Mouse (Mus musculus) forebrain, embryonic 16.5 days (tissue): Measurements from ENCODE around the gene Rasgef1c. TPM values are rescaled to one million over a fixed set of nuclear protein-coding genes. Genes with fewer than 3 reads are reported as not detected.

Experiments
- ATAC-seq: fragments of 200-750 bp; cut with Nextera tagmentation; 2 replicates; pipeline ENCODE4 v1.8.0; 2017; ENCODE audit warnings: mild to moderate bottlenecking, moderate library complexity
- H3K27ac ChIP-seq: fragments of 300-500 bp; sonication (generic); 2 replicates; pipeline ENCODE4 v1.5.1; 2014; ENCODE audit warnings: low read length, control low read depth
- H3K27me3 ChIP-seq: fragments of 300-500 bp; sonication (generic); replicated peaks from 2 replicates; pipeline ENCODE4 v1.6.1; 2014; ENCODE audit warnings: low read length; ENCODE audit not compliant: control insufficient read depth, insufficient read depth
- H3K36me3 ChIP-seq: fragments of 300-500 bp; sonication (generic); 2 replicates; pipeline ENCODE4 v1.6.1; 2014; ENCODE audit not compliant: control insufficient read depth, insufficient read depth
- H3K4me1 ChIP-seq: fragments of 300-500 bp; sonication (generic); replicated peaks from 2 replicates; pipeline ENCODE4 v1.6.1; 2014; ENCODE audit warnings: low read length; ENCODE audit not compliant: control insufficient read depth, insufficient read depth
- H3K4me2 ChIP-seq: fragments of 300-500 bp; sonication (generic); 2 replicates; pipeline ENCODE4 v1.6.1; 2014; ENCODE audit warnings: mild to moderate bottlenecking, low read length, control low read depth
- H3K4me3 ChIP-seq: fragments of 300-500 bp; sonication (generic); replicated peaks from 2 replicates; pipeline ENCODE4 v1.5.1; 2014; ENCODE audit warnings: mild to moderate bottlenecking, low read length, control low read depth
- H3K9ac ChIP-seq: fragments of 300-500 bp; sonication (generic); replicated peaks from 2 replicates; pipeline ENCODE4 v1.6.1; 2014; ENCODE audit warnings: low read depth, low read length, control low read depth
- H3K9me3 ChIP-seq: fragments of 300-500 bp; sonication (generic); 2 replicates; pipeline ENCODE4 v1.6.1; 2016; ENCODE audit warnings: low read length; ENCODE audit not compliant: control insufficient read depth
- WGBS: fragments of 180-500 bp; shearing (Covaris S2); extraction: QIAGEN DNeasy Blood & Tissue Kit; methylation state at CpG from one replicate; pipeline ENCODE4 v1.1.7; 2014; 5-methylcytosine and 5-hydroxymethylcytosine counted together
- polyA plus RNA-seq: library from polyadenylated mRNA; unstranded; fragments of >200 nt; fragmentation: Nextera tagmentation; extraction: Ambion mirVana; gene quantifications from 2 replicates; pipeline ENCODE4 v1.2.1, GENCODE M21; 2015

Rasgef1c gene
- polyA plus RNA-seq, 1 experiment from 2014 or later = 17.1 TPM

DNA sequence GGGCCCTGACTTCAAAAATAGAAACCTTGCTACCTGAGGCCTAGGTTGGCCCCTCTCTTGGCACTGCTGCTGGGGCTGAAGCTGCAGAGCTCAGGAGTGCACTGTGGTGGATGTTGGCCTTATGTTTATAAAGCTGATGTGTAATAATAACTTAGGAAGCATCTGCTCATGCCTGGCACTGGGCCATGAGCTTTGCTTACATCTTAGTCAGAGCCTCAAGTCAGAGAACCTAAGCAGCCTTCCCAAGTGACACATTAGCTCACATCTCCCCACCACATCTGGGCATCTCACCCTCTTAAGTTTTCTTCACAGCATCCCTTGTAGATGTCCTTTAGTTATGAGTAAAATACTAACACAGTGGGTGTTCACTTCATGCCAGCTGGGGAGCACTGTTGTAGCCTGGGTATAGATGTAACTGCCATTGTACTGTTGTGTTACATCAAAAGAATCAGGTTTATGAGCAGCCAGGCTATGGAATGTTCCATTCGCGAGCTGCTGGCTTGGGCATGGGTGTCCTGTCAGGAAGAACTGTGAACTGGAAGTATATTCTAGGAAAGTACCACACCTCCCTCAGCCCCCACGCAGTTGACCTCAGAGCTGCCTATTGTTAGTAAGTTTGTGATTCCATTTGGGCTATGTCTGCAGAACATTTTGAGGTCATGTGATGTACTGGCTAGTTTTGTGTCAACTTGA is 21.5 kb upstream of the Rasgef1c start:
- ATAC-seq = no peak
- no peaks in the 10 kb centered on the region for H3K27me3 ChIP-seq
- H3K9me3 ChIP-seq = no peaks in the 10 kb centered on the region
- H3K9ac ChIP-seq = no peak overlapping the region
- no peak overlapping the region for H3K4me2 ChIP-seq
- peaks cover 10% of the 10 kb centered on the region; the same call in 1 of the 2 replicates for H3K4me1 ChIP-seq
- peaks cover 16% of the 10 kb centered on the region for H3K36me3 ChIP-seq
- H3K27ac ChIP-seq = no peak overlapping the region
- 91% methylated on average over 3 of the region's 3 CpGs for WGBS
- H3K4me3 ChIP-seq = no peak overlapping the region

GRCm38 (mm10) chr11:49883394-49883793 is 18.2 kb upstream of the Rasgef1c start:
- no peaks in the 10 kb centered on the region for H3K4me1 ChIP-seq
- no peak overlapping the region for H3K9ac ChIP-seq
- H3K27me3 ChIP-seq = no peaks in the 10 kb centered on the region
- ATAC-seq = no peak
- H3K36me3 ChIP-seq = peaks cover 13% of the 10 kb centered on the region
- 96% methylated on average over 3 of the region's 3 CpGs for WGBS
- H3K9me3 ChIP-seq = no peaks in the 10 kb centered on the region
- H3K27ac ChIP-seq = no peak overlapping the region
- H3K4me2 ChIP-seq = no peak overlapping the region
- no peak overlapping the region for H3K4me3 ChIP-seq

DNA sequence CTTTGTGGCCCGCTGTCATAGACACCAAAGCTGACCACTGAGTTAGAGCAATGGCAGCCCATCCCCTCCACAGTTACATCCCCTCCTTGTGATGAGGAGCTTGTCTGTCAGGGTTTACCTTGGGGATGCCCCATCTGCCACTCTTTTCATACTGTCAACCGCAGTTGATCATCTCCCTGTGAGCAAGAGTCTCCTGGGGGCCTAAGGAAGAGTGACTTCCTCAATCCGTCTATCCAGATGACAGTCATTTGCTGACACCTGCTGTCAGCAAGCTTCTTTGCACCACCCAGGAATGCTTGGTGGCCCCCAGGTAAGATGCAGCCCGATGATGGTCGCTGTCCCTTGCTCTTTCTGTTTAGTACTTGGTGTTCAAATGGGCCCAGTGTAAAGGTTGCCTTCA is 13.2 kb upstream of the Rasgef1c start:
- 84% methylated on average over 5 of the region's 5 CpGs for WGBS
- H3K4me1 ChIP-seq = no peaks in the 10 kb centered on the region
- no peak for ATAC-seq
- H3K36me3 ChIP-seq = peaks cover under 1% of the 10 kb centered on the region; the same call in 1 of the 2 replicates
- H3K9me3 ChIP-seq = no peaks in the 10 kb centered on the region
- H3K27ac ChIP-seq = no peak overlapping the region
- H3K4me2 ChIP-seq = no peak overlapping the region
- H3K9ac ChIP-seq = no peak overlapping the region
- H3K27me3 ChIP-seq = no peaks in the 10 kb centered on the region
- no peak overlapping the region for H3K4me3 ChIP-seq

DNA sequence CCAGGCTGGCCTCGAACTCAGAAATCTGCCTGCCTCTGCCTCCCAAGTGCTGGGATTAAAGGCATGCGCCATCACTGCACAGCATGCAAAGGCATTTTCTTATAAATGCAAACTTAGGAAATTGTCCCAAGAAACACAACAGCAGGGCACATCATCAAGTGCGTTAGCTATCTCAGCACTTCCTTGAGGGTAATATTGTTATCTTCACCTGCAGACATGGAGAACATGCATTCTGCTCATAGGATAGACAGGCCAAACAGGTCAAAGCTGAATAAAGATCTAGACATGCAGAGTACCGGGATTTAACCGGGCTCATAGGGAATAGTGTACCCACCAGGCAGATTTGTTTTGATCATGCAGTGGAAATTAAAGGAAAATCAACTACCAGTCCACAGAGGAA is 9.6 kb upstream of the Rasgef1c start:
- Histone ChIP-seq H3K9me3 (no peaks in the 10 kb centered on the region), H3K27me3 (no peaks in the 10 kb centered on the region), H3K4me1 (no peaks in the 10 kb centered on the region), H3K9ac (no peak overlapping the region), H3K27ac (no peak overlapping the region), H3K4me3 (no peak overlapping the region), H3K36me3 (no peaks in the 10 kb centered on the region), H3K4me2 (no peak overlapping the region)
- ATAC-seq = no peak
- 89% methylated on average over 5 of the region's 5 CpGs for WGBS

DNA sequence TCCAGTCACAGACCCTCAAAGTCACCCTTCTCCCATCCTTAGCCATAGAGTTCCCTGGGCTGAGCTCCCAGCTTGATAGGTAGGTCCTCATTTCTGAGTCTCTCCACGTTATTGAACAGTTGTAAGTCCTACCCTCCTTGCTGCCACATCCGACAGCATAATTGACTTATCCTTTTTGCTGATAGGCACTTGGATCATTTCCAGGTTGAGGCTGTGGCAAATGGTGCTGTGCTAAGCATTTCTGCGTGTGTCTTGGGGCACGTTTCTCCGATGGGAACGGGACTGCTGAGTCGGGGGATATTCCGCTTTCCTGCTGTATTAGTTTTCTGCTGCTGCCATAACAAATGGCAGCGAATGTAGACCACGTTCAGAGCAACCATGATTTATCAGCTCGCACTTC is 7.8 kb upstream of the Rasgef1c start:
- peak; percentile 36; the same call in 1 of the 2 replicates for ATAC-seq

GRCm38 (mm10) chr11:49895966-49896590 is 5.6 kb upstream of the Rasgef1c start:
- no peak overlapping the region for H3K9ac ChIP-seq
- WGBS = 59% methylated on average over 6 of the region's 6 CpGs

More for the DNA sequence above, 7.8 kb upstream of the Rasgef1c start:
- H3K9me3 ChIP-seq = peaks cover 4% of the 10 kb centered on the region; the same call in 1 of the 2 replicates
- H3K4me3 ChIP-seq = no peak overlapping the region
- no peaks in the 10 kb centered on the region for H3K4me1 ChIP-seq
- WGBS = 56% methylated on average over 11 of the region's 11 CpGs
- H3K27me3 ChIP-seq = no peaks in the 10 kb centered on the region
- no peak overlapping the region for H3K27ac ChIP-seq
- no peak overlapping the region for H3K9ac ChIP-seq
- H3K4me2 ChIP-seq = no peak overlapping the region
- no peaks in the 10 kb centered on the region for H3K36me3 ChIP-seq

DNA sequence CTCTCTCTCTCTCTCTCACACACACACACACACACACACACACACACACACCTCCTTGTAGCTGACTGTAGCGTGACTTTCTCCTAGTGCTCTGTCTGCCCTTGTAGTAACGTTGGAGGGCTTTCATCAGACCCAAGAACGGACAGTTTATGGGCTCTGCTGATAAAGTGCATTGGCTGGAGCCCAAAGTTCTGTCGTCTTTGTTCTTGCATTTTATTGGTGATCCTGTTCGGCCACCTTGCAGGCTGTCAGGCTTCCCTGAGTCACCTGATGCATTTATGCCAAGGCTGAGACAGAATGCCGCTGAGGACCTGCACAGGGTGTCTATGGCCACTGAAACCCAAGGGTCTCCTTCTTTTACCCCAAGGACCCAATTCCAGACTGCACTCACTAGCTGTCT is 1.6 kb upstream of the Rasgef1c start:
- no peak overlapping the region for H3K4me2 ChIP-seq
- H3K4me3 ChIP-seq = no peak overlapping the region
- no peak overlapping the region for H3K27ac ChIP-seq
- no peak for ATAC-seq
- peaks cover 5% of the 10 kb centered on the region for H3K4me1 ChIP-seq
- 69% methylated on average over 6 of the region's 6 CpGs for WGBS
- peaks cover 16% of the 10 kb centered on the region for H3K27me3 ChIP-seq
- peaks cover 4% of the 10 kb centered on the region; the same call in 1 of the 2 replicates for H3K9me3 ChIP-seq
- H3K36me3 ChIP-seq = no peaks in the 10 kb centered on the region
- H3K9ac ChIP-seq = no peak overlapping the region

More at GRCm38 (mm10) chr11:49895966-49896590, 5.6 kb upstream of the Rasgef1c start:
- no peak for ATAC-seq
- Histone ChIP-seq H3K27ac (no peak overlapping the region), H3K4me2 (no peak overlapping the region), H3K36me3 (no peaks in the 10 kb centered on the region), H3K27me3 (peaks cover 8% of the 10 kb centered on the region), H3K4me1 (no peaks in the 10 kb centered on the region; the same call in 1 of the 2 replicates), H3K4me3 (no peak overlapping the region), H3K9me3 (peaks cover 4% of the 10 kb centered on the region; the same call in 1 of the 2 replicates)

DNA sequence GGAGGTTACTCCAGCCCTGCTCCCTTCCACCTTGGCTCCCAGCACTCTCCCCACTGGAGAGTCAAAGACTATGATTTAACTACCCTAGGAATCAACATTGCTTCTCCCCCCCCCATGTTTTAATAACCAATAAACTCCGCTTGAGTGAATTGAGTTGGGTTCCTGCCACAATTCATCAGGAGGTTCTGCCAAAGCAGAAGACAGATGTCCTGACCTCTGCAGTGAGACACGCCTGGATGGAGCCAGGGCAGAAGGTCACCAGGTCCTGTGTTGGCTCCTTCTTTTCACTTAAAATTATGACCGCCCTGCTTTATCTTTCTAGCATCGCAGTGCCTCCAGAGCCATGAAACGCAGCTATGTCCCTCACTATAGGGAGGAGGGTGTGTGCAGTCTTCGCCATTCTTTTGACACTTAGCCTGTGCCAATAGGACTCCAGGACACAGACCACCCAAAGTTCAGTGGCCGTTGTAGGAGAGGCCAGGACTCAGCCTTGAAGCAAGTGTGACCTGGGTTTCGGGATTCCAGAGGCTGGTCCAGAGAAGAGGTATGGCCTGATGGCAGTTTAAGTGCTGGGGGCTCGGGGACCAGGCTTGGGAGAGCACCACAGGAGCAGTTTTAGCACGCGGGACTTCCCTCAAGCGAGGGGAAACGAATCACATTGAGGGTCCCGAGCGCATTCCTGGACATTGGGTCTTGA is 525 bp upstream of the Rasgef1c start:
- peaks cover 4% of the 10 kb centered on the region; the same call in 1 of the 2 replicates for H3K9me3 ChIP-seq
- peak overlapping the region; percentile 84 for H3K9ac ChIP-seq
- peak overlapping the region; percentile 96 for H3K4me2 ChIP-seq
- peak overlapping the region; percentile 74 for H3K4me3 ChIP-seq
- WGBS = 32% methylated on average over 15 of the region's 15 CpGs
- no peak overlapping the region for H3K27ac ChIP-seq
- peak; percentile 10 for ATAC-seq
- no peaks in the 10 kb centered on the region for H3K36me3 ChIP-seq
- peaks cover 5% of the 10 kb centered on the region for H3K4me1 ChIP-seq
- peaks cover 16% of the 10 kb centered on the region for H3K27me3 ChIP-seq

GRCm38 (mm10) chr11:49903333-49903732 is 1.7 kb downstream of the Rasgef1c start:
- WGBS = 15% methylated on average over 7 of the region's 7 CpGs
- peak; percentile 23; the same call in 1 of the 2 replicates for ATAC-seq
- Histone ChIP-seq H3K4me3 (no peak overlapping the region), H3K4me2 (no peak overlapping the region), H3K4me1 (peaks cover 5% of the 10 kb centered on the region), H3K9ac (no peak overlapping the region), H3K27me3 (peaks cover 16% of the 10 kb centered on the region), H3K36me3 (no peaks in the 10 kb centered on the region), H3K27ac (no peak overlapping the region), H3K9me3 (no peaks in the 10 kb centered on the region)
